ENCODE assay signal across 6 mouse cellular contexts in genomic region chr5:21658038-21658437, GRCm38 (mm10). TPM values are rescaled to one million over a fixed set of nuclear protein-coding genes. Genes with fewer than 3 reads are reported as not detected.
"Had no signal": no experiment of that assay in that cellular context is flagged by ENCODE, and none has a peak within 500 bp of the region (broad histone marks: within the 10 kb centered on the region; RNA-seq: fewer than 3 reads in every experiment).

No protein-coding gene starts in this region.

- H3K4me1 ChIP-seq: limb, embryonic 15.5 days; liver, embryonic 12.5 days had no signal

- H3K27me3 ChIP-seq: limb, embryonic 15.5 days; liver, embryonic 12.5 days; lung, embryonic 15.5 days had no signal

- H3K9me3 ChIP-seq: limb, embryonic 15.5 days; liver, embryonic 12.5 days; lung, embryonic 15.5 days had no signal

- H3K27ac ChIP-seq: limb, embryonic 15.5 days; liver, embryonic 12.5 days had no signal

- H3K4me3 ChIP-seq: limb, embryonic 15.5 days; liver, embryonic 12.5 days; lung, embryonic 15.5 days had no signal

- H3K4me2 ChIP-seq: limb, embryonic 15.5 days; liver, embryonic 12.5 days; lung, embryonic 15.5 days; midbrain, embryonic 11.5 days had no signal

- H3K9ac ChIP-seq: limb, embryonic 15.5 days; liver, embryonic 12.5 days; lung, embryonic 15.5 days had no signal

RNA-seq across cellular contexts. Expression of gene Fbxl13, which starts 12.6 kb away (rescaled TPM):
- total RNA-seq: megakaryocyte, adult 5-6 weeks had no signal
- polyA plus RNA-seq: limb, embryonic 15.5 days; small intestine, adult 2 months had no signal
